Mouse (Mus musculus) frontal cortex, adult (tissue): Measurements from ENCODE around the gene Arl3.

ENCODE experiments used
- ATAC-seq: cut with Nextera tagmentation; 2 replicates; pipeline ENCODE4 v1.9.2; 2017; ENCODE audit warnings: mild to moderate bottlenecking, moderate library complexity, mixed read lengths; ENCODE audit not compliant: low TSS enrichment

The Arl3 gene

GRCm38 (mm10) chr19:46501401-46502068 lies 71.5 kb downstream of the Arl3 start, which contains the start of gene Trim8:
Trim8 (plus strand) TSS chr19:46501702.
- 0 out of 2 replicates have a peak, but pooled peaks have one; percentile 15 for ATAC-seq

DNA sequence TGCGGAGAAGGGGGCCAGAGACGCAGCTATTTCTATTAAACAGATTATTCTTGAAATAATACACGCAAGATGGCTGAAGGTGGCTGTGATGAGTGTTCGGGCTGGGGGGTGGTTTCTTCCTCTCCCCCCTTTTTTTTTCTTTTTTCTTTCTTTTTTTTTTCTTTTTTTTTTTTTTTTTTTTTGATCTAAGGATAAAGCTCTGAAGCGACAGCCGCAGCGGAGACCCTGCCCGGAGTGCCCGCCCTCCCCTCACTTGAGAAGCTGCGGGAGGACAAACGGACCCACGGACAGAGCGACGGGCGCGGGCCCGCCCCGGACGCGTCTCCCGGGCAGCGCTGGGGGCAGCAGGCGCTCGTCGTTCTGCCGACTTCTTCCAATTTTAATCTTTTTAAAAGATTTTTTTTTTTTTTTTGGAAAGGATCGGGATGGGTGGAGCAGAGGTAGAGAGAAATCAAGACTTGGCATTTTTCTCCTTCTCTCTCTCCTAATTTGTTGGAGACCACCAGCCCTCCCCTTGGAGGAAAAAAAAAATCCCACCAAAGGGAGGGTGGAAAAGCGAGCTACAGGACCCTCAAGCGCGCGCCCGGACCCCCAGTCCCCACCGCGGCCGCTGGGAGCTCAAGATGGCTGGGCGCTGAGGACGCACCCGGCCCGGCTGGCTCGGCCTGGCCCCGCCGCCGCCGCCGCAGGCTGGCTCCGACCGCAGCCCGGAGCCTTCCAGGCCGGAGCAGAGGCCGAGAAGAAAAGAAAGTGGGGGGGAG lies 72.2 kb downstream of the Arl3 start:
- ATAC-seq = no peak

GRCm38 (mm10) chr19:46499836-46500580 lies 73.0 kb downstream of the Arl3 start:
- peak; percentile 57 for ATAC-seq

DNA sequence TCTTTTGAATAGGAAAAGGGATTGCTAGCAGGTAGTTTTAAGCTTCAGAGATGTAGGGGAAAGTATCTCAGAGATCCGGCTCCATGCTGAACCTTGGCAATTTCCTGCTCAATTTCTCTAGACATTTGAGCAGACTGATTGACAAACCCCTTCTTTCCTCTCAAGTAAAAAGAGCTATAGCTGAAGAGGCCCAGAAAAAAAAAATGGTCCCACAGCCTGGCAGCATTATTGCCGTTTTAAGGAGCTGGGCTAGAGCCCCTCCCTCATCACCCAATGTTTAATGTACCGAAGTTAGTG lies 73.5 kb downstream of the Arl3 start:
- no peak for ATAC-seq

DNA sequence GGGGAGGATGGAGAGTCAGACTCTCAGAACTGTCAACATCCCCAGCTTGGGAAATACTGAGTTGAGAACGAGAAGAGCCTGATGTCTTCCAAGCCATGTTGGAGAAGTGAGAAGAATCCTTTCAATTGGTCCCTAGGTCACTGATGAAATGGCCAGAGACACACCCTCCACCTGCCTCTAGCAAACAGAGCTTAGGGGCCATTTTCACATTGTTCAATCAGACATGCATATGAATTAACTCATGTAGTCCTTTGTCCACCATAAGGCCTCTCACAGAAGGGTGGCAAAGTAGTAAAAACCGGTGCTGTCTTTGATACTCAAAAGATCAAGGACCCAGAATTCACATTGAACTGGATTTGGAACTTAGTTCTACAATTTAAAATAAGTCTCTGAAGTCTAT lies 75.8 kb downstream of the Arl3 start:
- no peak for ATAC-seq

GRCm38 (mm10) chr19:46495136-46495535 lies 77.9 kb downstream of the Arl3 start:
- ATAC-seq = no peak

DNA sequence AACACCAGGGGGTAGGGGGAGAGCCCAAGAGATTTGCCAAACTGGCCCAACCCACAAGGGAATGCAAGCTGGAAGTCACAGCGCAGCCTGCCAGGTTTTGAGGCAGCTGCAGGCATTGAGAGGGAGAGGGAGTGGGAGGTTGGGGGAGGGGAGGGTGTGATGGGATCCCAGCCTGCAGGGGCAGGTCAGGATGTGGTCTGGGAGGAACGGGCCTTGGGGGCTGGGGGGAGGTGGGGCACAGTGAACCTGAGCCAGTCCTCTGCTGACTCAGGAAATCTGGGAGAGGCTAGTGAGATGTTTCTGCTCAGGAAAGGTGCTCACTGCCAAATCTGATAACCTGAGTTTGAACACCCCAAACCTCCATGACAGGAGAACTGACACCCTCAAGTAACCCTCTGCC lies 82.4 kb downstream of the Arl3 start:
- ATAC-seq = no peak

- ATAC-seq = no peak
Observed at GRCm38 (mm10) chr19:46489448-46489847, 83.5 kb downstream of the Arl3 start.

GRCm38 (mm10) chr19:46486709-46487108 lies 86.3 kb downstream of the Arl3 start:
- ATAC-seq = no peak

GRCm38 (mm10) chr19:46485847-46486246 lies 87.2 kb downstream of the Arl3 start:
- no peak for ATAC-seq

GRCm38 (mm10) chr19:46484518-46484917 lies 88.5 kb downstream of the Arl3 start:
- peak; percentile 28; the same call in 1 of the 2 replicates for ATAC-seq

GRCm38 (mm10) chr19:46483701-46484328 lies 89.2 kb downstream of the Arl3 start:
- ATAC-seq = peak; percentile 60

- ATAC-seq = no peak
Observed at GRCm38 (mm10) chr19:46482896-46483516, 90.0 kb downstream of the Arl3 start.

- ATAC-seq = no peak
Observed at GRCm38 (mm10) chr19:46481756-46482155, 91.2 kb downstream of the Arl3 start.

GRCm38 (mm10) chr19:46481352-46481751 lies 91.6 kb downstream of the Arl3 start:
- no peak for ATAC-seq
